Mouse (Mus musculus): ENCODE measurements around the gene Plin2. TPM values are rescaled to one million over a fixed set of nuclear protein-coding genes. Genes with fewer than 3 reads are reported as not detected.
A peak's percentile ranks its signal among the peaks of the same experiment; 100 is the strongest.
"Not testable (repeated sequence)": the region's sequence is repeated elsewhere in the genome, so short reads cannot be mapped to it uniquely, and the experiment has no call there.

Gene Plin2
- polyA plus RNA-seq, 1 experiment = 49.0 TPM

DNA sequence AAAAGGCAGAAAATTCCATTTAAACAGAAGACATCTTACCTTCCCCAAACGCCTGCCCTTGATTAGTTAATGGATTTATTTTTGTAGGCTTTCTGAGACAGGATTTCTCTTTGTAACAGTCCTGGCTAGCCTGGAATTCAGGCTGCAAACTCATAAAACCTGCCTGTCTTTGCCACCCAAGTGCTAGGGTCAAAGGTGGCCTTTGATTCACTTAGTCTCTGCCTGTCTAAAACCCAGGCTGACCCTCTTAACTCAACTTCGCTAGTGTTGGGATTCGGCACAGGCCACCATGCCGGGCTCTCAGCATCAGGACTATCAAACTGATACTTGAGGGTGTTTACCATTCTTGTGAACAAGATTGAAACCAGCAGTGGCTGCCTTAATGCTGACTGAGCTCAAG is 38.0 kb downstream of the Plin2 start:
- Histone ChIP-seq H3K4me3 (replicated peaks; ENCODE audit: control insufficient read depth, low read depth, low read length) (no peak overlapping the region), H3K4me1 (ENCODE audit: control insufficient read depth, insufficient read depth, low read length) (no peaks in the 10 kb centered on the region), H3K27ac (ENCODE audit: control insufficient read depth, insufficient read depth, low read depth, low read length, poor library complexity) (no peak overlapping the region)
- WGBS = 82% methylated on average over 4 of the region's 4 CpGs
- TF ChIP-seq CTCF (IDR thresholded peaks at IDR 0.05; ENCODE audit: control insufficient read depth, insufficient read depth, low read length) (no peak), POLR2A (IDR thresholded peaks at IDR 0.05; ENCODE audit: borderline replicate concordance, control insufficient read depth, low read depth, low read length) (no peak)

DNA sequence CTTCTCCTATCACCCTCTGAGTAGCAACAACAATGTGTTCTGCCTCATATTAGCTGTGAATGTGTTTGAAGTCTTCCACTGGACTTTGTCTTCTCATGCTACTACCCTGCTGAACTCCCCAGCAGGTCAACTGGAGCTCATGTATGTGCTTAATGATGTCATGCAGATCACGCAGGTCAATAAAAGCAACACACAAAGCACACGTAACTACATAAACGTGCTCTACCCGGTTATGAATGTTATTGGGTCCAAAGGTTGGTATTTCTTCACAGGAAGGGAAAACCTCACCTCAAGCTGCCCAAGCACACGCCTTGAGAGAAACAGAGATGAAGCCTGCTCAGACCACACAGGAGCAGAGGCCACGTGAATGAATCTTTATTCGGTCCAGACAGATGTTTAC is 43.4 kb downstream of the Plin2 start:
- H3K4me3 ChIP-seq (replicated peaks; ENCODE audit: control insufficient read depth, low read depth, low read length); H3K27ac ChIP-seq (ENCODE audit: control insufficient read depth, insufficient read depth, low read depth, low read length, poor library complexity); H3K4me1 ChIP-seq (ENCODE audit: control insufficient read depth, insufficient read depth, low read length): not testable (repeated sequence)
- WGBS = 76% methylated on average over 7 of the region's 7 CpGs

DNA sequence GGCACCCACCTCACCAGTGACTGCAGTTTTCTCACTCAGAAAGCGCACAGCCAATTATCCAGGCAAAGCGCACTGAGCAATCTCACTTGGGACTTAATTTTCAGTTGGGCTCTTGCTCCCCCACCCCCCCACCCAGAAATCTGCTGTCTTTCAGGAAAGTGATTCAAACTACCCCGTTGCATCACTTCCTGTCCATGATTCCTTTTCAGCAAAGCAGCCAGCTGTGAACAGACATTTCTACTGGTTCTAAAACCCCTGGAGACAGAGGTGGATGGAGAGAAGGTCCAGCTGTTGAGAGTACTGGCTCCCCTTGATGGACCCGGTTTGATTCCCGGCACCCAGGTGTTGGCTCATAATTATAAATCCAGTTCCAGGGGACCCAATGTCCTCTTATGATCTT is 44.4 kb downstream of the Plin2 start:
- no peaks in the 10 kb centered on the region for H3K4me1 ChIP-seq (ENCODE audit: control insufficient read depth, insufficient read depth, low read length)
- H3K4me3 ChIP-seq (replicated peaks; ENCODE audit: control insufficient read depth, low read depth, low read length) = no peak overlapping the region
- TF ChIP-seq CTCF (IDR thresholded peaks at IDR 0.05; ENCODE audit: control insufficient read depth, insufficient read depth, low read length) (no peak), POLR2A (IDR thresholded peaks at IDR 0.05; ENCODE audit: borderline replicate concordance, control insufficient read depth, low read depth, low read length) (no peak)
- 44% methylated on average over 5 of the region's 5 CpGs for WGBS
- H3K27ac ChIP-seq (ENCODE audit: control insufficient read depth, insufficient read depth, low read depth, low read length, poor library complexity) = no peak overlapping the region

DNA sequence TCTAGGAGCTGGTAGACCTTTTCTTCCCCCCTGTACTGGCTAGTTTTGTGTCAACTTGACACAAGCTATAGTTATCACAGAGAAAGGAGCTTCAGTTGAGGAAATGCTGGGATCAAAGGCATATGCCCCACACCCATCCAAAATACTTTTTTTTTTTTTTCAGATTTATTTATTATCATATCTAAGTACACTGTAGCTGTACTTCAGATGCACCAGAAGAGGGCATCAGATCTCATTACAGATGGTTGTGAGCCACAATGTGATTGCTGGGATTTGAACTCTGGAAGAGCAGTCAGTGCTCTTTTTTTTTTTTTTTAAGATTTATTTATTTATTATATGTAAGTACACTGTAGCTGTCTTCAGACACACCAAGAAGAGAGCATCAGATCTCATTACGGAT is 47.3 kb downstream of the Plin2 start:
- not testable (repeated sequence) for H3K27ac ChIP-seq (ENCODE audit: control insufficient read depth, insufficient read depth, low read depth, low read length, poor library complexity); H3K4me1 ChIP-seq (ENCODE audit: control insufficient read depth, insufficient read depth, low read length); H3K4me3 ChIP-seq (replicated peaks; ENCODE audit: control insufficient read depth, low read depth, low read length)
- WGBS = 73% methylated on average over 1 of the region's 1 CpGs

DNA sequence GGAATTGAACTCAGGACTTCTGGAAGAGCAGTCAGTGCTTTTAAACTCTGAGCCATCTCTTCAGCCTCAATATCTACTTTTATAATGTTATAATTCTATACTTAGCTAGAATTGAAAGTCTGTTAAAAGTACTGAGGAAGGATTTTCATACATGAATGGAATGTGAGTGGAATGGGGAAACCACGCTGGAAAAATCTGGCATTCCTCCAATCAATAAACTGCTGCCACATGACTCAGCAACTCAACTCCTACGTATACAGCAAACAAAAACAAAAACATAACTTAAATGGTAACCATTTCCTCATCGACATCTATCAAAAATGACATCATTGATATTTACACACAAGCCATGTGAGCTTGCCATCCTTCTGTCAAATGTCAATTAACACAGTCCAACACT is 47.7 kb downstream of the Plin2 start:
- WGBS = 62% methylated on average over 3 of the region's 3 CpGs
- Histone ChIP-seq H3K27ac (ENCODE audit: control insufficient read depth, insufficient read depth, low read depth, low read length, poor library complexity) (no peak overlapping the region), H3K4me1 (ENCODE audit: control insufficient read depth, insufficient read depth, low read length) (no peaks in the 10 kb centered on the region), H3K4me3 (replicated peaks; ENCODE audit: control insufficient read depth, low read depth, low read length) (no peak overlapping the region)
- TF ChIP-seq CTCF (IDR thresholded peaks at IDR 0.05; ENCODE audit: control insufficient read depth, insufficient read depth, low read length) = no peak
- TF ChIP-seq POLR2A (IDR thresholded peaks at IDR 0.05; ENCODE audit: borderline replicate concordance, control insufficient read depth, low read depth, low read length) = no peak

DNA sequence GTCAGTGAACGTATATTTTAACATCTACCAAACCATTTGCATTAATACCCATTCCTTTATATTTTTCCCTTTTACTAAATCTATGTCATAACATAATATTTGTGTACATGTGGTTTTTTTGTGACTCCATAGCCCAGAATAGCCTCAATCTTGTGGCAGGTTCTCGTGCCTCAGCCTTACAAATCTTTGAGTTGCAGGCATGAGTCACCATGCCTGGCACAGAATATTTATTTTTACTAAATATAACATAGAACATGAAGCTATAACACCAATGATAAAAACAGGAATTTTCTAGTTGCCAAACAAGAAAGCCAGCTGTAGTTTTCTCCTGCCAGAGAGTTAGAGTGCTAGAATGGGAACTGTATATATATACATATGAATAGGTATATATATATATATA is 49.4 kb downstream of the Plin2 start:
- Histone ChIP-seq H3K27ac (ENCODE audit: control insufficient read depth, insufficient read depth, low read depth, low read length, poor library complexity) (no peak overlapping the region), H3K4me3 (replicated peaks; ENCODE audit: control insufficient read depth, low read depth, low read length) (no peak overlapping the region), H3K4me1 (ENCODE audit: control insufficient read depth, insufficient read depth, low read length) (no peaks in the 10 kb centered on the region)
- no peak for TF ChIP-seq CTCF (IDR thresholded peaks at IDR 0.05; ENCODE audit: control insufficient read depth, insufficient read depth, low read length)
- no peak for TF ChIP-seq POLR2A (IDR thresholded peaks at IDR 0.05; ENCODE audit: borderline replicate concordance, control insufficient read depth, low read depth, low read length)
- 54% methylated on average over 2 of the region's 2 CpGs for WGBS

DNA sequence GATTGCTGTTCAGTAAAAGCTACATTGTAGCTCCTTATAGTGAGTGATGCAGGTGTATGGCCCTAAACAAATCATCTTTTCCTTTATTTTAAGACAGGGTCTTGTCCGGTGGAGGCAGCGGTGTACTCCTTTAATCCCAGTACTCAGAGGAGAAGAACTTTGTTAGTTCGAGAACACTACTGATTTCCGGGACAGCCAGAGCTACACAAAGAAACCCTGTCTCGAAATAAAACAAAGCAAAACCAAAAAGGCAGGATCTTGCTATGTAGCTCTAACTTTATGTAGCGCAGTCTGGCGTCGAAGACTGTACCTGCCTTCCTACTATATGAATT is 57.6 kb downstream of the Plin2 start:
- H3K27ac ChIP-seq (ENCODE audit: control insufficient read depth, insufficient read depth, low read depth, low read length, poor library complexity) = 0 out of 2 replicates have a peak overlapping the region, but pooled peaks have one; percentile 2
- H3K4me3 ChIP-seq (replicated peaks; ENCODE audit: control insufficient read depth, low read depth, low read length) = peak overlapping the region; percentile 96
- TF ChIP-seq POLR2A (IDR thresholded peaks at IDR 0.05; ENCODE audit: borderline replicate concordance, control insufficient read depth, low read depth, low read length) (no peak), CTCF (IDR thresholded peaks at IDR 0.05; ENCODE audit: control insufficient read depth, insufficient read depth, low read length) (no peak)
- H3K4me1 ChIP-seq (ENCODE audit: control insufficient read depth, insufficient read depth, low read length) = no peaks in the 10 kb centered on the region
- 35% methylated on average over 8 of the region's 8 CpGs for WGBS

DNA sequence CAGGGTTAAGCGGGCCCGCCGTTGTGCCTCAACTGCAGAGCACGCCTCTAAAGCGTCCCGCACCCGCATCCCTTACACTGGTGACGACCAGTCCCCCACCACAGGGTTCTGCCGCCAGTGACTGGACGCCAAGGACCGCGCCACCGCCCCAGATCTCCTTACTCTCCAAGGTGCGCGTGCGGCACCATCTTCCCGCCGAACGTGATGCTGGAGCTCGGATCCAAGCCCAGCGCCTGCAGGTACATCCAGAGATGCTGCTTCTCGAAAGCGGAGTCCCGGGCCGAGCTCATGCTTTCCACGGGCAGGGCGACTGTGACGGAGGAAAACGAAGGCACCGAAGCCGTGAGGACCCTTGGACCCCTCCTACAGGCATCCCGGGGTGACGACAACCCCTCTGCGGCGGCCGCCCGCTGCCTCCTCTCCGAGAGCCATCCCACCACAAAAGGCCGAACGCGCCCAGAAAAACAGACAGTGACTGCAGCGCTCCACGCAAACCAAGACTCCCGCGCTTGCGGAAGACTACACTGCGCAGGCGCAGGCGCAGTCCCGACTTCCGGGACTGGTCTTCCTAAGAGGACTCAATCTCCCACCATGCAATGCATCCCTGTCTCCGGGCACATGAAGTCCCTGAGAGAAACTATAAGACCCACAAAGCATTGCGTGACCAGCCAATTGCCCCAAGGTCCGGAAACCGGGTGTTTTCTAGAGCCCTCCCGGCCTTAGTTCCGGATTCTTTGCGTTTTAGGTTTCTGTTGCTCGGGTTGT is 58.2 kb downstream of the Plin2 start, which contains the start of gene Haus6:
TSS of gene Haus6 (minus strand) at position 532 of the 765 bp plus-strand sequence.
- TF ChIP-seq POLR2A (IDR thresholded peaks at IDR 0.05; ENCODE audit: borderline replicate concordance, control insufficient read depth, low read depth, low read length) (peak; percentile 30; the same call in 1 of the 2 replicates), CTCF (IDR thresholded peaks at IDR 0.05; ENCODE audit: control insufficient read depth, insufficient read depth, low read length) (no peak)
- under 1% methylated on average over 59 of the region's 59 CpGs for WGBS
- no peaks in the 10 kb centered on the region for H3K4me1 ChIP-seq (ENCODE audit: control insufficient read depth, insufficient read depth, low read length)
- H3K4me3 ChIP-seq (replicated peaks; ENCODE audit: control insufficient read depth, low read depth, low read length) = peak within 1 kb of the TSS; percentile 96
- peak within 1 kb of the TSS; percentile 77 for H3K27ac ChIP-seq (ENCODE audit: control insufficient read depth, insufficient read depth, low read depth, low read length, poor library complexity)

Other genes starting within 250 kb of the Plin2 start
- not detected in 2 replicates for gene Saxo1, start 111.7 kb downstream of the Plin2 start, polyA plus RNA-seq (2011; ENCODE audit: insufficient read depth, insufficient read length, low replicate concordance, missing spikeins)
- gene Rraga, start 94.4 kb downstream of the Plin2 start, polyA plus RNA-seq (2011; ENCODE audit: insufficient read depth, insufficient read length, low replicate concordance, missing spikeins) = 19.9 and 33.1 TPM in 2 replicates
- 6.4 and 7.4 TPM in 2 replicates for gene Haus6, start 58.0 kb downstream of the Plin2 start, polyA plus RNA-seq (2011; ENCODE audit: insufficient read depth, insufficient read length, low replicate concordance, missing spikeins)
- 2.4 and 2.6 TPM in 2 replicates for gene Dennd4c, start 78.5 kb upstream of the Plin2 start, polyA plus RNA-seq (2011; ENCODE audit: insufficient read depth, insufficient read length, low replicate concordance, missing spikeins)
- 1,450 and 2,010 TPM in 2 replicates for gene Rps6, start 187.4 kb upstream of the Plin2 start, polyA plus RNA-seq (2011; ENCODE audit: insufficient read depth, insufficient read length, low replicate concordance, missing spikeins)
- 0.86 and 1.8 TPM in 2 replicates for gene Acer2, start 204.3 kb upstream of the Plin2 start, polyA plus RNA-seq (2011; ENCODE audit: insufficient read depth, insufficient read length, low replicate concordance, missing spikeins)